Mouse (Mus musculus): ENCODE measurements around the gene Strip1.

The Strip1 gene

GRCm38 (mm10) chr3:107591612-107592011 is 39.9 kb downstream of the Strip1 start:
- DNase-seq (ENCODE audit: low spot score): no peak

DNA sequence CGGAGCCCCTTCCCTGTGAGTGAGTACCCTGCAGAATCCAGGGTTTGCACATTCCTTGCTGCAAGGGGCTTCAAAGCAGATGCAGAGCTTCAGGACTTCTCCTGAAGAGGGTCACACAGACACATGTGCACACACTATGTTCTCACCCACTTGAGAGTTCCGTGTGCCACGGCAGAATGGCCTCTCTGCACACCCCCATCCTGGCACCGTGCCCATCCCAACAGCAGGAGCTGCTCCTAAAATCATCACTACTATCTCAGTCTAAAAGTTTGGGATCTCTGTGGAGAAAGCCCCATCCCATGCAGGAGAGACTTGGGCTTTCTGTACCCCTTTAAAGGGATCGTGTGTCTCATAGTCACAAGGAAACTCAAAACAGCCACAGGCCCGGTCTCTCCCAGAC is 45.0 kb downstream of the Strip1 start:
- no peak for DNase-seq (ENCODE audit: low spot score)

- DNase-seq (ENCODE audit: low spot score): no peak
These were observed 47.6 kb downstream of the Strip1 start for GRCm38 (mm10) chr3:107583893-107584292.

GRCm38 (mm10) chr3:107582875-107583767 is 48.4 kb downstream of the Strip1 start:
- no peak for DNase-seq (ENCODE audit: low spot score)

DNA sequence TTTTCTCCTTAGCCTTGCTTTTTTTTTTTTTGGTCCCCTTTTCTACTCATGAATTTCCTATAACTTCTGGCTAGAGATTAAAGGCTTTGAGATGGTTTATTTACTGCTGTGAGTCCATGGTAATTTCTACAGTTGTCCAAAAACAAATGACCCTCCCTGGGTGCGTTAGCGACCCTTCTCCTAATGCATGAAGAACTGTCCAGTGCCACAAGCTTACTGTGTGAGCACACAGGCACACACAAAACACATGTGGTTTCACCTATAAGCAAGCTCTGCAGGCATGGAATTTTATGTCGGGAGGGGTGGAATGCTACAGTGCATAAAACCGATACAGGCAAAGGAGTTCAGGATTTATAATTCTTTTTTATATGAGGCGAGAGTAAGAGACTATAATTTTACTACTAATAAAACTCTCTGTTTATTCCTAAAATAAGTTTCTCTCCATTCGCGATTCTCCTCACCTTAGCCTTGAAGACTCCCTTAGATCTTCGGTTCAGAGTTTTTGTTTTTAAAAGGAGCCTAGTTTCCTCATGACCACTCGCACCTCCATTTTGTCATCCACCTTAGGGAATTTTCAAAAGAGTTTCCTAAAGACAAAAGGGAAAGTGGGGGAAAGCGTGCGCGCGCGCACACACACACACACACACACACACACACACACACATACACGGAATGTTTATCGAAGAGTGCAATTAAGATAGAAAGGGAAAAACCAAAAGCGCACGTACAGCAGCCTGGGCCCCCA is 49.2 kb downstream of the Strip1 start:
- no peak for DNase-seq (ENCODE audit: low spot score)

DNA sequence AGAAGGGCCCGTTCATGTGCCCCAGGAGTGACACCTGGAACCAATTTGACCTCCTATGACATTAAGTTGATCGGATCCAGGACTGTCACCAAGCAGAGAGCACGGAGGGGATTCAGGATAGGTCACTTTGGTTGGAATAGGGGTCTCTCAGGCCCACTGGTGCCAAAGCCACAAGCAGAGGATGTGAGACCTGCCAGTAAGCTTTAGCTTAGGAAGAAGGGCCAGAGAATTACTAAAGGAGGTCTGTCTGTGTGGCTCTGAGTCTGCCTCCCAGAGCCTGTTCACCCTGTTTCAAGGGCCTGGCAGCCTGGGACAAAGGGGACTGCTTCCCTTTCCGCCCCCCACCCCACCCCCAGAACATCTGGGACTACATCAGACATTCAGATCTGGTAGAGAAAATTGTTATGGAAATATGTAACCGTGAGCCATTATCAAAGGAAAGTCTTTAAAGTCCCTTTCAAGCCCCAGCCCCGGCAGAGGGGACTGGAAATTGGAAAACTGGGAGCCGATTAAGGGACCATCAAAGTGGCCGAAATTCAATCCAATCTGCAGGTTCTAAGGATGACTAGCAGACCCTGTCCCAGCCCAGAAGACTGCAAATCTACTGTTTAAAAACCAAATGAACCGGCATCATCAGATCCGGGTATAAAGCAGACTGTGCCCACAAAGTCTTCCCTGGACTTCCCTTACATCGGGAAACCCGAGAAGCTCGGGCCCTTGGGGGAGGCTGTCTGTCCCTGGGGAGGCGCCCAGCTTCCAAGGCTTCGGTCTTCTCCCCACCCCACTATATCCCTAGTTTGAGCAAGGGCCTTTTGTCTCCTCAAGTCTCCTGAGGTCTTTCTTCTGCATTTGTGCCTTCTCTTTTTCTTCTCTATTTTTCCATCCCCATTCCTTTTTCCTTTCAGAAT is 50.1 kb downstream of the Strip1 start:
- no peak for DNase-seq (ENCODE audit: low spot score)

DNA sequence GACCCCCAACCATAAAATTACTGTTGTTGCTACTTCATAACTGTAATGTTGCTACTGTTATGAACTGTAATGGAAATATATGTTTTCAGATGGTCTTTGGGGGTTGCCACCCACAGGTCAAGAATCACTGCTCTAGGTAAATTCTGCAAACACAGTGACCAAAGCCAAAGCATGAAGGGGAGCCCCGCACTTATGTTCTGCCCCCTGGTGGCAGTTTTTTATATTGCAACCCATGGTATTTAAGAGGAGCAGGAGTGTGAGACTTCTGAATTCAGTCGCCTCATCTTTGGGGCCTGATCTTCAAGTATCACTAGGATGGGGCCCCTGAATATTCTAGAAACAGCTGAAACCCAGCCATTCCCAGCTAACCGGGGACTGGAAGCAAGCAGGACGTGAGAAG is 52.0 kb downstream of the Strip1 start:
- peak; percentile 37 for DNase-seq (ENCODE audit: low spot score)

DNA sequence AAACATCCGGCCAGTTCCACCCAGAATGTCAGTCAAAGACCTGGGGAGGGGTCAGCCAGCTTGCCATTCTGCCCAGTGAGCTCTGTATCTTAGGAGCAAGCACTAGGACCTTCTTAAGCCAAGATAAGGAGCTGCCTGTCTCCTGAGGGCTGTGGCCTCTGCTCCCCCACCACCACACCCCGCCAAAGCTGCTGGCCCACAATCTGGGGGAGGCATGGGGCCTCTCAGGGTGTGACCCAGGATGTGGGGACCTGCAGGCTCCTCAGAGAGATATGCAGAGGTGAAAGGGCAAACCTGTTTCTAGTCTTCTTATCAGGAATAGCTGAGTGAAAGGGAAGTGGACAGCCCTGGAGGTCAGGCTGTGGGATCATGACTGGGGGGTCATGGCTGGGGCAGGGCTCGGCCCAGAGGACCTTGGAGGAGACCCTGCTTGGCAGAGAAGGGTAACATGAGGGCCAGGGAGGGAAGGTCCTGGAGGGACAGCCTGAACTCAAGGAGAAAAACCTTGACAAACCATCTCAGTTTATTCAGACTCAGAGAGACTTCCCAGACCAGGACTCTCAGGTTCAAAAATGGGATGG is 53.6 kb downstream of the Strip1 start:
- no peak for DNase-seq (ENCODE audit: low spot score)

- DNase-seq (ENCODE audit: low spot score): no peak
These were observed 54.7 kb downstream of the Strip1 start for GRCm38 (mm10) chr3:107576807-107577206.

DNA sequence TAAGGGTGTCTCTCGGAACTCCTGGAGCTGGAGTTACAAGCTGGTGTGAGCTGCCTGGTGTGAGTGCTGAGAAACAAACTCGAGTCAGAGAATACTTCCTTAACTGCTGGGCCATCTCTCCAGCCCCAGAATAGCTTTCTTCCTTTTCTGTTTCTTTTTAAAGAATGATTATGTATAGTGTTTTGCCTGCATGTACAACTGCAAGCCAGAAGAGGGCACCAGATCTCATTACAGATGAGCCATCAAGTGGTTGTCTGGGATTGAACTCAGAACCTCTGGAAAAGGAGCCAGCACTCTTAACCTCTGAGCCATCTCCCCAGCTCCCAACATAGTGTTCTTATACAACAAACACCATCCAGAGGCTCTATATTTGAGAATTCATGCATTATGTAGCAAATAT is 60.3 kb downstream of the Strip1 start:
- DNase-seq (ENCODE audit: low spot score): no peak

DNA sequence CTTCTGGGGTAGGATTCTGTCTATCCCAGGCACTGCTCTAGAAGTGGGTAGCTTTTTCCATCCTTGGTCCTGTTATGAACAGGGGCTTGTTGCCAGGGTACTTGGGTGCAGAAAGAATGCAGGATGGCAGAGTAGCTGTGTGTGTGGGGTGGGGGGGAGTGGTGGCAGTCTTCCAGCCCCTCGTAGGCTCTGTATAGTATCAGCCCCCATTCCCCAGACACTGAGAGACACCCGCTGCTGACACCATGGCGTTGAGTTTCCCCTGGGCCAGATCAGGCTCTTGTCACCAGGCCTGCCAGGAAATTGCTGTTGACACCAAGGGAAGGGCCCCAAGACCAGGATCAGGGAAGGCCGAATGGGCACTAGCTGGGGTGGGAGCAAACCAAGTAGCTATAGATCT is 62.8 kb downstream of the Strip1 start:
- DNase-seq (ENCODE audit: low spot score): no peak

- no peak for DNase-seq (ENCODE audit: low spot score)
These were observed 63.7 kb downstream of the Strip1 start for GRCm38 (mm10) chr3:107567766-107568165.

DNA sequence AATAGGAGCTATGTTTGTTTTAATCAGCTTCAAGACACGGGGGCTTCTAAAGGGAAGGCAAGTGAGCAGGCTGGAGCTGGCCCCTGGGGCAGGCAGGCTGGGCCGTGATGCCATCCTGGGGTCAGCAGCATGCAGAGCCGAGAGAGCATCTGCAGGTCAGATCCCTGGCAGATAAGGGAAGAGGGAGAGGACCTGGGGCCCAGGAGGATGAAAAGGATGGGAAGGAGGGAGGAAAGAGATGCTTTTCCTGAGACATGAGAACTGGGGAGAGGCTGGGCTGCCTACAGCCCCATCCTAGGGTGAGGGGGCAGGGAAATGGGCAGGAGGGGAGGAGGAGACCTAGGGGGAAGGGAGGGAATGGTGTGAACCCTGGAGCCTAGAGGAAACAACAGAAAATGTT is 66.2 kb downstream of the Strip1 start:
- no peak for DNase-seq (ENCODE audit: low spot score)

DNA sequence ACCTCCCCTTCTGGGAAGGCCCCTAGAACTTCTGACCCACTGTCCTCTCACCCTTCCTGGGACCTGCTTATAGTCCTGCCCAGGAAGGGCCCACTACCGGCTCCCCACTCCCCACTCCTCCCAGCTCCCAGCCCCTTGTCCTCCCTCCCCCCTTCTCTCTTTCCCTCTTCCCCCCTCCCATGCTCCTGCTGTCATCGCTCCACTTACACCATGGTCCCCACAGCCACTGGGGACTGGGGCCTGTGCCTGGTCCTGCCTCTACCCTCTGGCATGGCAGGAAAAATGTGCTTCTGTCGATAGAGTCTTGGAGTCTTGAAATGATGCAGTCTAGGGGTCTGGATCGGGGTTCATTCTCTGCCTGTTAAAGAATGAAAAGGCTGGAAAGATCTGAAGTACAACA is 67.6 kb downstream of the Strip1 start:
- DNase-seq (ENCODE audit: low spot score): no peak

DNA sequence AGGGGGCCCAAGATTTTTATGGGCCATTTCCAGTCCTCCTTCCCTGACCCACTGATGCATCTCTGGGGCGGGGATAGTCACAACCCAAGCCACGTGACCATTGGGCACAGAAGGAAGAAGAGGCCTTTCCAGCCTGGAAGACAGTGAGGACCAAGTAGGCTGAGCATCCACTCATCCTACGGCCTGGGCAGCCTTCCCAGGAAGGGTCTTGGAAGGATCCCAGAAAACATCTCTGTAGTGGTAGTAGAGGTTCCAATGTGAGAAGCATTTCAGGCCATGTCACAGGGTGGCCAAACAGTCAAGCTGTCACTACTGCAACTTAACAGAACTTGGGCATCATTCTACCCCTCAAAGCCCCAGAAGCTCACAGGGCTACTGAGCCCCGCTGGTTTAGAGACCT is 68.9 kb downstream of the Strip1 start:
- DNase-seq (ENCODE audit: low spot score): no peak
